Mouse (Mus musculus) spleen, adult 2 months (tissue): ENCODE results near the gene Dhx57.

Experiments
- CTCF ChIP-seq: fragments of 200-500 bp; IDR thresholded peaks from 2 replicates; pipeline ENCODE4 v1.5.1; 2011; ENCODE audit warnings: mild to moderate bottlenecking, inconsistent platforms; ENCODE audit not compliant: insufficient read depth, insufficient read length, insufficient replicate concordance; ENCODE audit errors: extremely low read depth
- POLR2A ChIP-seq: fragments of 200-500 bp; IDR thresholded peaks from 2 replicates; pipeline ENCODE4 v1.6.1; 2011; ENCODE audit warnings: low read depth, low read length, inconsistent platforms

- TF ChIP-seq POLR2A (peak; percentile 67), CTCF (no peak)
These were observed 65.8 kb downstream of the Dhx57 start, which contains the start of gene Gemin6 for GRCm38 (mm10) chr17:80224326-80225116.
